Comparison of ENCODE assay signal across 13 mouse cellular contexts in the genomic region with DNA sequence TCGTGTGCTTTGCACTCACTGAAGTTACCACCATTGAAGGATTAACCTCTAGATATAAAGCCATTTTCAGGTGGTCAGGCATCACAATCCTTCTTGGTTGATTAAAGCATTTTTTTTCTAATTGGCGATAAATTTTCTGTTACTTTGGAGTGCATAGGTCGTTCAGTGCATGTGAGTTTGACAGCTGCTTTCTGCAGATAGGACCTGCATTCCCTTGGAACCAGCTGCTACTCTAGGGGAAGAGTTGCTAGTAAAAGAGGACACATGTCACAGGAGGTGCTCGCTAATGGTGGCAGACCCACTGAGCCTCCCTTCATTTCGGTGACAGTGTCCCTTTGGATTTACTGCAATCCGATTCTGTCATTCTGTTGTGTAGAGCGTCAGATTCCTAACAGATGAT. TPM values are rescaled to one million over a fixed set of nuclear protein-coding genes. Genes with fewer than 3 reads are reported as not detected.
DNase-seq lines count a peak whose midpoint lies in the region; ATAC-seq and TF ChIP-seq lines count a peak whose summit lies in the region.
"Had no signal": no experiment of that assay in that cellular context is flagged by ENCODE, and none has a peak within 500 bp of the region (broad histone marks: within the 10 kb centered on the region; RNA-seq: fewer than 3 reads in every experiment).

No protein-coding gene starts in this region.

- WGBS in heart, embryonic 13.5 days, result 59% methylated on average over 7 of the region's 7 CpGs
- WGBS in liver, postnatal 0 days (ENCODE audit: insufficient replicate concordance), result 76% methylated on average over 7 of the region's 7 CpGs
- 63% methylated on average over 7 of the region's 7 CpGs for WGBS in forebrain, embryonic 13.5 days
- 63% methylated on average over 7 of the region's 7 CpGs for WGBS in stomach, embryonic 16.5 days

- TF ChIP-seq CTCF in liver, postnatal 0 days (IDR thresholded peaks at IDR 0.05; ENCODE audit: low read depth), result no peak

- no peak overlapping the region for H3K4me3 ChIP-seq in heart, embryonic 13.5 days
- no peak overlapping the region for H3K4me3 ChIP-seq in liver, postnatal 0 days (ENCODE audit: low read depth, low read length)
- H3K4me3 ChIP-seq in forebrain, embryonic 13.5 days, result no peak overlapping the region
- H3K4me3 ChIP-seq in stomach, embryonic 16.5 days (replicated peaks; ENCODE audit: low read length), result no peak overlapping the region
- H3K4me3 ChIP-seq: embryonic facial prominence, embryonic 15.5 days; kidney, embryonic 15.5 days had no signal

- no peaks in the 10 kb centered on the region for H3K27me3 ChIP-seq in heart, embryonic 13.5 days (replicated peaks)
- no peaks in the 10 kb centered on the region for H3K27me3 ChIP-seq in liver, postnatal 0 days (ENCODE audit: insufficient read depth, low read length)
- H3K27me3 ChIP-seq in forebrain, embryonic 13.5 days, result no peaks in the 10 kb centered on the region
- H3K27me3 ChIP-seq in stomach, embryonic 16.5 days (ENCODE audit: control insufficient read depth, insufficient read depth, low read length), result no peaks in the 10 kb centered on the region
- H3K27me3 ChIP-seq: embryonic facial prominence, embryonic 15.5 days; kidney, embryonic 15.5 days had no signal

- no peak for DNase-seq in heart, adult 11 months
- DNase-seq in liver, postnatal 0 days, result no peak
- no peak for DNase-seq in liver
- DNase-seq in yolk sac, embryonic 10.5 days (ENCODE audit: low spot score), result no peak
- DNase-seq: lung, postnatal 14 days; thymus, postnatal 36 days had no signal

- H3K4me1 ChIP-seq in heart, embryonic 13.5 days, result peaks cover 25% of the 10 kb centered on the region
- peaks cover 27% of the 10 kb centered on the region for H3K4me1 ChIP-seq in liver, postnatal 0 days (ENCODE audit: insufficient read depth)
- H3K4me1 ChIP-seq in forebrain, embryonic 13.5 days, result peaks cover 26% of the 10 kb centered on the region
- peaks cover 10% of the 10 kb centered on the region for H3K4me1 ChIP-seq in stomach, embryonic 16.5 days (ENCODE audit: control insufficient read depth, insufficient read depth, low read length)
- H3K4me1 ChIP-seq: embryonic facial prominence, embryonic 15.5 days had no signal

- TF ChIP-seq EP300 in liver, postnatal 0 days (IDR thresholded peaks at IDR 0.05; ENCODE audit: low read depth), result no peak

- peak overlapping the region; percentile 69 for H3K27ac ChIP-seq in heart, embryonic 13.5 days (replicated peaks)
- H3K27ac ChIP-seq in liver, postnatal 0 days (ENCODE audit: low read depth), result peak overlapping the region; percentile 84
- peak overlapping the region; percentile 40; the same call in 1 of the 2 replicates for H3K27ac ChIP-seq in forebrain, embryonic 13.5 days
- no peak overlapping the region for H3K27ac ChIP-seq in stomach, embryonic 16.5 days (ENCODE audit: low read length)
- H3K27ac ChIP-seq: embryonic facial prominence, embryonic 15.5 days; kidney, embryonic 15.5 days; liver, embryonic 14.5 days had no signal

- no peaks in the 10 kb centered on the region for H3K9me3 ChIP-seq in heart, embryonic 13.5 days
- H3K9me3 ChIP-seq in liver, postnatal 0 days (ENCODE audit: low read length), result no peaks in the 10 kb centered on the region
- no peaks in the 10 kb centered on the region for H3K9me3 ChIP-seq in forebrain, embryonic 13.5 days (replicated peaks)
- H3K9me3 ChIP-seq in stomach, embryonic 16.5 days (replicated peaks; ENCODE audit: control insufficient read depth, low read length), result no peaks in the 10 kb centered on the region
- H3K9me3 ChIP-seq: embryonic facial prominence, embryonic 15.5 days; kidney, embryonic 15.5 days had no signal

- no peak for ATAC-seq in heart, embryonic 13.5 days (ENCODE audit: extremely low read depth, insufficient number of reproducible peaks, low FRiP score, low TSS enrichment)
- ATAC-seq in liver, postnatal 0 days, result no peak
- ATAC-seq in forebrain, embryonic 13.5 days, result peak; percentile 36; the same call in 1 of the 2 replicates
- 0 out of 2 replicates have a peak, but pooled peaks have one; percentile 27 for ATAC-seq in stomach, embryonic 16.5 days (ENCODE audit: insufficient read depth, low FRiP score)

- H3K36me3 ChIP-seq in heart, embryonic 13.5 days, result peaks cover 8% of the 10 kb centered on the region
- H3K36me3 ChIP-seq in liver, postnatal 0 days (replicated peaks; ENCODE audit: insufficient read depth, low read length), result 0 out of 2 replicates have a peak, but pooled peaks cover 5% of the 10 kb centered on the region
- H3K36me3 ChIP-seq in forebrain, embryonic 13.5 days (ENCODE audit: poor library complexity, severe bottlenecking), result no peaks in the 10 kb centered on the region
- no peaks in the 10 kb centered on the region for H3K36me3 ChIP-seq in stomach, embryonic 16.5 days (ENCODE audit: control insufficient read depth, insufficient read depth, low read length)
- H3K36me3 ChIP-seq: embryonic facial prominence, embryonic 15.5 days had no signal

- no peak overlapping the region for H3K9ac ChIP-seq in heart, embryonic 13.5 days
- no peak overlapping the region for H3K9ac ChIP-seq in liver, postnatal 0 days (replicated peaks)
- H3K9ac ChIP-seq in forebrain, embryonic 13.5 days, result no peak overlapping the region
- H3K9ac ChIP-seq in stomach, embryonic 16.5 days (ENCODE audit: low read length), result no peak overlapping the region
- H3K9ac ChIP-seq: embryonic facial prominence, embryonic 15.5 days; kidney, embryonic 15.5 days; liver, embryonic 14.5 days had no signal

- H3K4me2 ChIP-seq in heart, embryonic 13.5 days, result peak overlapping the region; percentile 47
- H3K4me2 ChIP-seq in liver, postnatal 0 days (ENCODE audit: low read depth, low read length), result peak overlapping the region; percentile 46
- H3K4me2 ChIP-seq in forebrain, embryonic 13.5 days, result no peak overlapping the region
- no peak overlapping the region for H3K4me2 ChIP-seq in stomach, embryonic 16.5 days (ENCODE audit: low read depth, low read length)
- H3K4me2 ChIP-seq: embryonic facial prominence, embryonic 15.5 days; kidney, embryonic 15.5 days had no signal

RNA-seq across cellular contexts. Expression of gene Eif2ak3, which starts 28.3 kb away (rescaled TPM):
- polyA plus RNA-seq in heart, embryonic 13.5 days (2015; fragmentation: Nextera tagmentation; extraction: Ambion mirVana), result 5.7 and 6.0 TPM in 2 replicates
- polyA plus RNA-seq in liver, postnatal 0 days (2015; fragmentation: Nextera tagmentation; extraction: Ambion mirVana), result 3.7 and 4.4 TPM in 2 replicates
- polyA plus RNA-seq in forebrain, embryonic 13.5 days (2015; fragmentation: Nextera tagmentation; extraction: Ambion mirVana), result 12.4 and 12.6 TPM in 2 replicates
- polyA plus RNA-seq in stomach, embryonic 16.5 days (2015; fragmentation: Nextera tagmentation; extraction: Ambion mirVana), result 10.9 and 11.1 TPM in 2 replicates

RNA-seq across cellular contexts. Expression of gene Tex37, which starts 46.2 kb away (rescaled TPM):
- not detected in 2 replicates for polyA plus RNA-seq in heart, embryonic 13.5 days (2015; fragmentation: Nextera tagmentation; extraction: Ambion mirVana)
- polyA plus RNA-seq in liver, postnatal 0 days (2015; fragmentation: Nextera tagmentation; extraction: Ambion mirVana), result not detected in 2 replicates
- not detected in 2 replicates for polyA plus RNA-seq in forebrain, embryonic 13.5 days (2015; fragmentation: Nextera tagmentation; extraction: Ambion mirVana)
- not detected in 2 replicates for polyA plus RNA-seq in stomach, embryonic 16.5 days (2015; fragmentation: Nextera tagmentation; extraction: Ambion mirVana)
- polyA plus RNA-seq: embryonic facial prominence, embryonic 15.5 days; hindbrain, embryonic 11.5 days; kidney, embryonic 15.5 days; liver, embryonic 14.5 days had no signal

Comparison
In these comparisons a context has a peak if more than half of its experiments do, and no peak if none do; other contexts are left out.
1. ATAC-seq: peak in forebrain, embryonic 13.5 days (single experiment) and stomach, embryonic 16.5 days (single experiment); none in heart, embryonic 13.5 days (single experiment) and liver, postnatal 0 days (single experiment).
2. H3K4me2 ChIP-seq: peak in heart, embryonic 13.5 days (single experiment) and liver, postnatal 0 days (single experiment); none in forebrain, embryonic 13.5 days (single experiment) and stomach, embryonic 16.5 days (single experiment).